In genomic region chr2:119758844-119759835, GRCm38 (mm10) we compare ENCODE assay signal across 8 mouse cellular contexts. TPM values are rescaled to one million over a fixed set of nuclear protein-coding genes. Genes with fewer than 3 reads are reported as not detected.
A peak's percentile ranks its signal among the peaks of the same experiment; 100 is the strongest.
DNase-seq lines count a peak whose midpoint lies in the region; ATAC-seq and TF ChIP-seq lines count a peak whose summit lies in the region.

No protein-coding gene starts in this region.

- no peak for ATAC-seq in cerebellum, adult (ENCODE audit: insufficient number of reproducible peaks, low FRiP score, low TSS enrichment)
- no peak for ATAC-seq in forebrain, postnatal 0 days
- no peak for ATAC-seq in liver, embryonic 16.5 days (ENCODE audit: low read depth)

- peaks cover 8% of the 10 kb centered on the region; the same call in 1 of the 2 replicates for H3K36me3 ChIP-seq in ES-Bruce4 (ENCODE audit: control insufficient read depth, insufficient read depth, low read length, poor library complexity, severe bottlenecking)
- H3K36me3 ChIP-seq in forebrain, postnatal 0 days (ENCODE audit: insufficient read depth) = peaks cover 8% of the 10 kb centered on the region; the same call in 1 of the 2 replicates
- no peaks in the 10 kb centered on the region for H3K36me3 ChIP-seq in liver, embryonic 16.5 days (ENCODE audit: control insufficient read depth, insufficient read depth)
- no peaks in the 10 kb centered on the region for H3K36me3 ChIP-seq in splenic B cell, adult 2 months (ENCODE audit: control insufficient read depth, insufficient read depth, low read length, poor library complexity, severe bottlenecking)

- no peak for TF ChIP-seq POLR2A in cerebellum, adult 2 months (IDR thresholded peaks at IDR 0.05; ENCODE audit: borderline replicate concordance, insufficient read depth, low read length)
- no peak for TF ChIP-seq POLR2A in ES-Bruce4 (IDR thresholded peaks at IDR 0.05; ENCODE audit: insufficient read depth, low read length)

- peak overlapping the region; percentile 84 for H3K9ac ChIP-seq in ES-Bruce4 (ENCODE audit: low read depth, poor library complexity, severe bottlenecking)
- H3K9ac ChIP-seq in forebrain, postnatal 0 days = peak overlapping the region; percentile 31
- no peak overlapping the region for H3K9ac ChIP-seq in liver, embryonic 16.5 days (ENCODE audit: low read depth, low read length)

- no peaks in the 10 kb centered on the region for H3K9me3 ChIP-seq in ES-Bruce4 (replicated peaks; ENCODE audit: control insufficient read depth, insufficient read depth, low read length, poor library complexity, severe bottlenecking)
- H3K9me3 ChIP-seq in forebrain, postnatal 0 days (ENCODE audit: low read length) = no peaks in the 10 kb centered on the region
- H3K9me3 ChIP-seq in liver, embryonic 16.5 days (replicated peaks; ENCODE audit: control insufficient read depth, low read length) = no peaks in the 10 kb centered on the region

- TF ChIP-seq EP300 in ES-Bruce4 (IDR thresholded peaks at IDR 0.05; ENCODE audit: insufficient read depth, low read depth, low read length) = no peak

- TF ChIP-seq CTCF in cerebellum, adult 2 months (IDR thresholded peaks at IDR 0.05; ENCODE audit: borderline replicate concordance, insufficient read depth, low read depth, low read length) = no peak
- TF ChIP-seq CTCF in ES-Bruce4 (IDR thresholded peaks at IDR 0.05; ENCODE audit: low read depth, low read length) = no peak
- TF ChIP-seq CTCF in forebrain, postnatal 0 days (IDR thresholded peaks at IDR 0.05; ENCODE audit: low read depth) = no peak

- peak overlapping the region; percentile 100 for H3K4me2 ChIP-seq in forebrain, postnatal 0 days (ENCODE audit: low read depth)
- H3K4me2 ChIP-seq in liver, embryonic 16.5 days (ENCODE audit: low read depth, low read length) = peak overlapping the region; percentile 77

- no peak for DNase-seq in cerebellum, adult 2 months
- peak; percentile 5 for DNase-seq in forebrain, postnatal 0 days
- peak; percentile 49 for DNase-seq in splenic B cell, adult 2 months (ENCODE audit: low read depth, low spot score)
- DNase-seq in adrenal gland, postnatal 14 days = no peak
- no peak for DNase-seq in layer of hippocampus, adult 11-12 months (ENCODE audit: low spot score)

- WGBS in cerebellum, adult 2 months = 13% methylated on average over 44 of the region's 44 CpGs
- WGBS in forebrain, postnatal 0 days = 7% methylated on average over 44 of the region's 44 CpGs
- 4% methylated on average over 44 of the region's 44 CpGs for WGBS in liver, embryonic 16.5 days (ENCODE audit: insufficient replicate concordance)

- H3K4me1 ChIP-seq in cerebellum, adult 2 months (ENCODE audit: control insufficient read depth, insufficient read depth, low read length) = no peaks in the 10 kb centered on the region
- H3K4me1 ChIP-seq in ES-Bruce4 (ENCODE audit: control insufficient read depth, insufficient read depth, low read length) = no peaks in the 10 kb centered on the region
- peaks cover 5% of the 10 kb centered on the region; the same call in 1 of the 2 replicates for H3K4me1 ChIP-seq in forebrain, postnatal 0 days (ENCODE audit: insufficient read depth)
- peaks cover 8% of the 10 kb centered on the region; the same call in 1 of the 2 replicates for H3K4me1 ChIP-seq in liver, embryonic 16.5 days (ENCODE audit: control insufficient read depth, low read depth, low read length)

- H3K4me3 ChIP-seq in cerebellum, adult 2 months (replicated peaks; ENCODE audit: insufficient read depth, low read depth, low read length) = peak overlapping the region; percentile 45
- peak overlapping the region; percentile 79 for H3K4me3 ChIP-seq in ES-Bruce4 (ENCODE audit: low read depth, low read length)
- peak overlapping the region; percentile 58 for H3K4me3 ChIP-seq in forebrain, postnatal 0 days (ENCODE audit: low read depth, low read length)
- H3K4me3 ChIP-seq in liver, embryonic 16.5 days (ENCODE audit: low read depth, low read length) = peak overlapping the region; percentile 61

- H3K27me3 ChIP-seq in cerebellum, adult 2 months (ENCODE audit: control insufficient read depth, insufficient read depth, low read length) = no peaks in the 10 kb centered on the region
- H3K27me3 ChIP-seq in ES-Bruce4 (ENCODE audit: control insufficient read depth, insufficient read depth, low read length, poor library complexity, severe bottlenecking) = peaks cover 13% of the 10 kb centered on the region
- peaks cover 29% of the 10 kb centered on the region for H3K27me3 ChIP-seq in forebrain, postnatal 0 days (ENCODE audit: insufficient read depth, low read length)
- peaks cover 64% of the 10 kb centered on the region for H3K27me3 ChIP-seq in liver, embryonic 16.5 days (ENCODE audit: control insufficient read depth, insufficient read depth, low read depth, low read length)
- no peaks in the 10 kb centered on the region for H3K27me3 ChIP-seq in splenic B cell, adult 2 months (ENCODE audit: control insufficient read depth, insufficient read depth, low read length, poor library complexity, severe bottlenecking)

- no peak overlapping the region for H3K27ac ChIP-seq in cerebellum, adult 2 months (ENCODE audit: insufficient read depth, low read length)
- no peak overlapping the region for H3K27ac ChIP-seq in ES-Bruce4 (ENCODE audit: insufficient read depth, low read length)
- no peak overlapping the region for H3K27ac ChIP-seq in forebrain, postnatal 0 days (ENCODE audit: low read depth, low read length)
- no peak overlapping the region for H3K27ac ChIP-seq in liver, embryonic 16.5 days (ENCODE audit: low read length)

RNA-seq across cellular contexts. Expression of gene Ltk, which starts 1.1 kb away (rescaled TPM):
- 16.5 and 19.1 TPM in 2 replicates for polyA plus RNA-seq in cerebellum, adult 2 months (2012; rRNA removed)
- polyA plus RNA-seq in ES-Bruce4 (2011; ENCODE audit: insufficient read depth, insufficient read length, low read depth, missing spikeins) = 1.1 and 1.6 TPM in 2 replicates
- total RNA-seq in forebrain, postnatal 0 days (2014; rRNA removed) = 1.3 and 1.7 TPM in 2 replicates
- polyA plus RNA-seq in forebrain, postnatal 0 days (2015; fragmentation: Nextera tagmentation; extraction: Ambion mirVana) = 0.48 and 0.56 TPM in 2 replicates
- polyA plus RNA-seq in liver, embryonic 16.5 days (2015; fragmentation: Nextera tagmentation; extraction: Ambion mirVana) = 0.05 and 0.06 TPM in 2 replicates
- total RNA-seq in adrenal gland, postnatal 14 days (2021) = 0.86 and 1.1 TPM in 2 replicates

RNA-seq across cellular contexts. Expression of gene Itpka, which starts 17.0 kb away (rescaled TPM):
- 65.2 and 78.5 TPM in 2 replicates for polyA plus RNA-seq in cerebellum, adult 2 months (2012; rRNA removed)
- polyA plus RNA-seq in ES-Bruce4 (2011; ENCODE audit: insufficient read depth, insufficient read length, low read depth, missing spikeins) = 1.6 and 1.7 TPM in 2 replicates
- 7.4 and 11.9 TPM in 2 replicates for total RNA-seq in forebrain, postnatal 0 days (2014; rRNA removed)
- polyA plus RNA-seq in forebrain, postnatal 0 days (2015; fragmentation: Nextera tagmentation; extraction: Ambion mirVana) = 7.4 and 8.7 TPM in 2 replicates
- polyA plus RNA-seq in liver, embryonic 16.5 days (2015; fragmentation: Nextera tagmentation; extraction: Ambion mirVana) = 2.8 and 3.4 TPM in 2 replicates
- 10.2 and 11.2 TPM in 2 replicates for total RNA-seq in adrenal gland, postnatal 14 days (2021)

RNA-seq across cellular contexts. Expression of gene Rpap1, which starts 28.2 kb away (rescaled TPM):
- polyA plus RNA-seq in cerebellum, adult 2 months (2012; rRNA removed) = 15.9 and 17.5 TPM in 2 replicates
- 42.6 and 43.3 TPM in 2 replicates for polyA plus RNA-seq in ES-Bruce4 (2011; ENCODE audit: insufficient read depth, insufficient read length, low read depth, missing spikeins)
- 18.9 and 20.4 TPM in 2 replicates for total RNA-seq in forebrain, postnatal 0 days (2014; rRNA removed)
- polyA plus RNA-seq in forebrain, postnatal 0 days (2015; fragmentation: Nextera tagmentation; extraction: Ambion mirVana) = 8.0 and 9.9 TPM in 2 replicates
- 7.4 and 9.1 TPM in 2 replicates for polyA plus RNA-seq in liver, embryonic 16.5 days (2015; fragmentation: Nextera tagmentation; extraction: Ambion mirVana)
- total RNA-seq in adrenal gland, postnatal 14 days (2021) = 14.8 and 18.9 TPM in 2 replicates

RNA-seq across cellular contexts. Expression of gene Tyro3, which starts 38.4 kb away (rescaled TPM):
- polyA plus RNA-seq in cerebellum, adult 2 months (2012; rRNA removed) = 150 and 154 TPM in 2 replicates
- 38.4 and 45.2 TPM in 2 replicates for polyA plus RNA-seq in ES-Bruce4 (2011; ENCODE audit: insufficient read depth, insufficient read length, low read depth, missing spikeins)
- 46.6 and 47.5 TPM in 2 replicates for total RNA-seq in forebrain, postnatal 0 days (2014; rRNA removed)
- 17.3 and 18.5 TPM in 2 replicates for polyA plus RNA-seq in forebrain, postnatal 0 days (2015; fragmentation: Nextera tagmentation; extraction: Ambion mirVana)
- 0.75 and 1.1 TPM in 2 replicates for polyA plus RNA-seq in liver, embryonic 16.5 days (2015; fragmentation: Nextera tagmentation; extraction: Ambion mirVana)
- 6.0 and 7.7 TPM in 2 replicates for total RNA-seq in adrenal gland, postnatal 14 days (2021)

Comparison
In these comparisons a context has a peak if more than half of its experiments do, and no peak if none do; other contexts are left out.
1. DNase-seq: peak in forebrain, postnatal 0 days (single experiment) and splenic B cell, adult 2 months (single experiment); none in cerebellum, adult 2 months (0 of 2), adrenal gland, postnatal 14 days (single experiment) and layer of hippocampus, adult 11-12 months (single experiment).
2. Peak in every context shown above with its lines, with median percentiles within 50 percentile points of each other: H3K4me3 ChIP-seq.